Mouse (Mus musculus): ENCODE data around the gene Usp2.

Usp2 gene

GRCm38 (mm10) chr9:44087761-44088455, 21.1 kb downstream of the Usp2 start:
- DNase-seq (ENCODE audit: low read depth, low spot score): peak; percentile 36
- H3K27me3 ChIP-seq (ENCODE audit: control insufficient read depth, insufficient read depth, low read length, poor library complexity, severe bottlenecking): no peaks in the 10 kb centered on the region; the same call in 1 of the 2 replicates

DNA sequence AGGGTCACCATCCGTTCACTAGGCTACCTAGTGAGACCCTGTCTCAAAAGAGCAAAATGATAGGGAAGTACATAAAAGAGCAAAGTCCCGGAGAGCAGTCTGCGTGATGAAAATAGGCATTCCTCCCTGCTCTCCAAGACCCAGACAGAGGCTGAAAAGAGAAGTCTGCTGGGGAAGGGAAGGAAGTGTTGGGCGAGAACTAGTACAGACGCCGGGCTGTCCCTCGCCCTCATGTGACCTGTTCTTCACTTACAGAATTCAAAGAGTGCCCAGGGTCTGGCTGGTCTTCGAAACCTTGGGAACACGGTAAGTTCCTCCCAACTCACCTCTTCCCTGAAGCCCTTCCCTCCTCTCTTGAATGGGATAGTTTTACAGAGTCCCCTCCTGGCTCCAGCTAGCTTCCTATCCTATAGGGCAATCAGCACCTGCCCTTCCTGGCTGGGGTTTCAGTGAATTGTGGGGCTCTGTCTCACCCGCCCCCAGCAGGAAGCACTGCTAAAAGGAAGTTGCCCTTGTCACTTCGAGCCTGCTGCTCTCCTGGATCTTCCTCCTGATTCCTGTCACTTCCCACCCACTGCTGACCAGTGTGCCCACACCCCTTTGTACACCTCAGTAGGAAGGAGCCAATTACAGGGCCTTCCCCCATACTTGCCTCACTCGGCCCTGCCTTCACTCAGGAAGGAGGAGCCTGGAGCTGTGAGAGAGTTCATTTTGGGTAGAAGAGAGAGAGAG, 22.2 kb downstream of the Usp2 start:
- DNase-seq (ENCODE audit: low read depth, low spot score): peak; percentile 29
- H3K36me3 ChIP-seq (ENCODE audit: control insufficient read depth, insufficient read depth, low read length, poor library complexity, severe bottlenecking): no peaks in the 10 kb centered on the region
- H3K27me3 ChIP-seq (ENCODE audit: control insufficient read depth, insufficient read depth, low read length, poor library complexity, severe bottlenecking): no peaks in the 10 kb centered on the region

More at GRCm38 (mm10) chr9:44087761-44088455, 21.1 kb downstream of the Usp2 start:
- no peaks in the 10 kb centered on the region for H3K36me3 ChIP-seq (ENCODE audit: control insufficient read depth, insufficient read depth, low read length, poor library complexity, severe bottlenecking)

GRCm38 (mm10) chr9:44093612-44094503, 27.0 kb downstream of the Usp2 start:
- no peaks in the 10 kb centered on the region for H3K27me3 ChIP-seq (ENCODE audit: control insufficient read depth, insufficient read depth, low read length, poor library complexity, severe bottlenecking)
- H3K36me3 ChIP-seq (ENCODE audit: control insufficient read depth, insufficient read depth, low read length, poor library complexity, severe bottlenecking): no peaks in the 10 kb centered on the region
- peak; percentile 84 for DNase-seq (ENCODE audit: low read depth, low spot score)

- no peak for DNase-seq (ENCODE audit: low read depth, low spot score)
- H3K27me3 ChIP-seq (ENCODE audit: control insufficient read depth, insufficient read depth, low read length, poor library complexity, severe bottlenecking): no peaks in the 10 kb centered on the region
- H3K36me3 ChIP-seq (ENCODE audit: control insufficient read depth, insufficient read depth, low read length, poor library complexity, severe bottlenecking): no peaks in the 10 kb centered on the region
These were observed 27.9 kb downstream of the Usp2 start for GRCm38 (mm10) chr9:44094737-44095136.

GRCm38 (mm10) chr9:44095781-44096180, 29.0 kb downstream of the Usp2 start:
- H3K27me3 ChIP-seq (ENCODE audit: control insufficient read depth, insufficient read depth, low read length, poor library complexity, severe bottlenecking): no peaks in the 10 kb centered on the region

GRCm38 (mm10) chr9:44096536-44096935, 29.7 kb downstream of the Usp2 start:
- no peaks in the 10 kb centered on the region for H3K27me3 ChIP-seq (ENCODE audit: control insufficient read depth, insufficient read depth, low read length, poor library complexity, severe bottlenecking)
- H3K36me3 ChIP-seq (ENCODE audit: control insufficient read depth, insufficient read depth, low read length, poor library complexity, severe bottlenecking): no peaks in the 10 kb centered on the region
- DNase-seq (ENCODE audit: low read depth, low spot score): no peak

More at GRCm38 (mm10) chr9:44095781-44096180, 29.0 kb downstream of the Usp2 start:
- no peak for DNase-seq (ENCODE audit: low read depth, low spot score)
- H3K36me3 ChIP-seq (ENCODE audit: control insufficient read depth, insufficient read depth, low read length, poor library complexity, severe bottlenecking): no peaks in the 10 kb centered on the region

- Histone ChIP-seq H3K36me3 (ENCODE audit: control insufficient read depth, insufficient read depth, low read length, poor library complexity, severe bottlenecking) (no peaks in the 10 kb centered on the region), H3K27me3 (ENCODE audit: control insufficient read depth, insufficient read depth, low read length, poor library complexity, severe bottlenecking) (no peaks in the 10 kb centered on the region)
- DNase-seq (ENCODE audit: low read depth, low spot score): no peak
These were observed 34.7 kb downstream of the Usp2 start, which contains the start of gene Mfrp for GRCm38 (mm10) chr9:44101490-44101889. Gene Mfrp, plus strand, starts transcription at chr9:44101729.

GRCm38 (mm10) chr9:44104881-44105280, 38.1 kb downstream of the Usp2 start:
- DNase-seq (ENCODE audit: low read depth, low spot score): no peak
- Histone ChIP-seq H3K36me3 (ENCODE audit: control insufficient read depth, insufficient read depth, low read length, poor library complexity, severe bottlenecking) (no peaks in the 10 kb centered on the region), H3K27me3 (ENCODE audit: control insufficient read depth, insufficient read depth, low read length, poor library complexity, severe bottlenecking) (no peaks in the 10 kb centered on the region)

GRCm38 (mm10) chr9:44105781-44106180, 39.0 kb downstream of the Usp2 start:
- Histone ChIP-seq H3K27me3 (ENCODE audit: control insufficient read depth, insufficient read depth, low read length, poor library complexity, severe bottlenecking) (no peaks in the 10 kb centered on the region), H3K36me3 (ENCODE audit: control insufficient read depth, insufficient read depth, low read length, poor library complexity, severe bottlenecking) (no peaks in the 10 kb centered on the region)
- DNase-seq (ENCODE audit: low read depth, low spot score): no peak

- DNase-seq (ENCODE audit: low read depth, low spot score): no peak
- no peaks in the 10 kb centered on the region for H3K36me3 ChIP-seq (ENCODE audit: control insufficient read depth, insufficient read depth, low read length, poor library complexity, severe bottlenecking)
- H3K27me3 ChIP-seq (ENCODE audit: control insufficient read depth, insufficient read depth, low read length, poor library complexity, severe bottlenecking): no peaks in the 10 kb centered on the region
These were observed 39.4 kb downstream of the Usp2 start for GRCm38 (mm10) chr9:44106182-44106581.

- Histone ChIP-seq H3K27me3 (ENCODE audit: control insufficient read depth, insufficient read depth, low read length, poor library complexity, severe bottlenecking) (no peaks in the 10 kb centered on the region), H3K36me3 (ENCODE audit: control insufficient read depth, insufficient read depth, low read length, poor library complexity, severe bottlenecking) (no peaks in the 10 kb centered on the region)
- DNase-seq (ENCODE audit: low read depth, low spot score): no peak
These were observed 39.8 kb downstream of the Usp2 start for GRCm38 (mm10) chr9:44106596-44106995.

- no peak for DNase-seq (ENCODE audit: low read depth, low spot score)
- Histone ChIP-seq H3K27me3 (ENCODE audit: control insufficient read depth, insufficient read depth, low read length, poor library complexity, severe bottlenecking) (no peaks in the 10 kb centered on the region), H3K36me3 (ENCODE audit: control insufficient read depth, insufficient read depth, low read length, poor library complexity, severe bottlenecking) (no peaks in the 10 kb centered on the region)
These were observed 40.3 kb downstream of the Usp2 start, which contains the start of gene C1qtnf5 for GRCm38 (mm10) chr9:44107110-44107509. Gene C1qtnf5, plus strand, starts transcription at chr9:44107245.

GRCm38 (mm10) chr9:44107557-44108179, 40.8 kb downstream of the Usp2 start:
- Histone ChIP-seq H3K27me3 (ENCODE audit: control insufficient read depth, insufficient read depth, low read length, poor library complexity, severe bottlenecking) (no peaks in the 10 kb centered on the region), H3K36me3 (ENCODE audit: control insufficient read depth, insufficient read depth, low read length, poor library complexity, severe bottlenecking) (no peaks in the 10 kb centered on the region)
- no peak for DNase-seq (ENCODE audit: low read depth, low spot score)
